Mouse (Mus musculus) forebrain, embryonic 10.5 days (tissue): ENCODE measurements around the gene B3gnt2. TPM values are rescaled to one million over a fixed set of nuclear protein-coding genes. Genes with fewer than 3 reads are reported as not detected.
A peak's percentile ranks its signal among the peaks of the same experiment; 100 is the strongest.

ENCODE experiments used
- DNase-seq: peaks from one replicate; pipeline ENCODE4 v3.0.0-alpha.2; 2017; ENCODE audit warnings: low spot score; ENCODE audit errors: extremely low spot score
- H3K27ac ChIP-seq: fragments of 300-500 bp; sonication (generic); 2 replicates; pipeline ENCODE4 v1.5.1; 2016; ENCODE audit warnings: mild to moderate bottlenecking
- H3K27me3 ChIP-seq: fragments of 300-500 bp; sonication (generic); 2 replicates; pipeline ENCODE4 v1.6.1; 2016; ENCODE audit warnings: mild to moderate bottlenecking; ENCODE audit not compliant: poor library complexity, severe bottlenecking
- H3K36me3 ChIP-seq: fragments of 300-500 bp; sonication (generic); replicated peaks from 2 replicates; pipeline ENCODE4 v1.6.1; 2016; ENCODE audit warnings: mild to moderate bottlenecking, moderate library complexity
- H3K4me1 ChIP-seq: fragments of 300-500 bp; sonication (generic); 2 replicates; pipeline ENCODE4 v1.6.1; 2016
- H3K4me3 ChIP-seq: fragments of 300-500 bp; sonication (generic); 2 replicates; pipeline ENCODE4 v1.5.1; 2016; ENCODE audit warnings: mild to moderate bottlenecking, moderate library complexity
- H3K9me3 ChIP-seq: fragments of 300-500 bp; sonication (generic); 2 replicates; pipeline ENCODE4 v1.6.1; 2016; ENCODE audit warnings: mild to moderate bottlenecking, moderate library complexity
- WGBS: fragments of 180-500 bp; shearing (Covaris S2); methylation state at CpG from one replicate; pipeline ENCODE4 v1.1.7; 2016; 5-methylcytosine and 5-hydroxymethylcytosine counted together
- polyA plus RNA-seq: library from polyadenylated mRNA; unstranded; fragments of >200 nt; fragmentation: Nextera tagmentation; extraction: Ambion mirVana; gene quantifications from 2 replicates; pipeline ENCODE4 v1.2.1, GENCODE M21; 2016

Gene B3gnt2
- polyA plus RNA-seq = 1.6 and 1.7 TPM in 2 replicates

DNA sequence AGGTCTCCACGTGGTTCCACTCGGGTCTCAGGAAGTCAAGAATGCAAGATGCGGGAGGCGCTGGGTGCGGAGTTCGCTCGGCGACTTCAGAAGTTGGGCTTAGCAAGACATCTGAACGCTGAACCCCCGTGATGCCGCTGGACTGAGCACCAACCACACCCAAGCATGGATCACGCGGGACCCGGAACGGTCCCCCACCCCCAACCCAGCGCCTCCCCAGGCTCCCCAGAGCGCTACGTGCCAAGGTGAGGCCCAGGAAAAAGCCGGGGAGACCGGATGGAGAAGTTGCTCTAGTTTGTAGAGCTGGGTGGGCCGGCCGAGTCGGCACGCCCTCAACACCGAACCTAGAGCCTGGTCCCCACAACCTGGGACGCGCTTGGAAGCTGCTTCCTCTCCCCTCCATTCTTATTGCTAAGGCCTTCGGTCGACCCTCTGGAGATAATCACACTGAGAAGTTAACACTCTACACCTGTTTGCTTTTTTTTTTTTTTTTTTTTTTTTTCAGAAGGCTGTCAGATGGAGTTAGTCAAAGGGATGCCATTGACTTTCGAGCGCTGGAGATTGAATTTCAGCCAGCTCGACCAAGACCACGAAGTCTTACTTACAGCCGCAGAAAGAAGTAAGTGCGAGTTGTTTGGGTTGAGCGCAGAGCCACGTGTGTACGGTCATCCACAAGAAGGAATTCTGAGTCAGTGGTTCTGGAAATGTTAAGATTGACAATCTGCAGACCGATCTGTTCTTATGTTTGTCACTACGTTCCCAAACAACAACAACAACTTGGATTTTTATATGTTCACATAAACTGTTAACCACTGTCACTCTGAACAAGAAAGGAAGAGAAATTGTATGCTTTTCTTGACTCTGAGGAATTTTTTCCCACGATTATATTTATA is at the start of gene B3gnt2:
Gene B3gnt2 (minus strand): TSS at position 627 of the 893 bp plus-strand sequence.
- Histone ChIP-seq H3K4me3 (peak within 1 kb of the TSS; percentile 77), H3K4me1 (peaks cover 47% of the 10 kb centered on the region), H3K9me3 (no peaks in the 10 kb centered on the region), H3K27me3 (peaks cover 89% of the 10 kb centered on the region), H3K36me3 (no peaks in the 10 kb centered on the region), H3K27ac (peak within 1 kb of the TSS; percentile 81)
- DNase-seq = peak; percentile 39
- 4% methylated on average over 41 of the region's 41 CpGs for WGBS

DNA sequence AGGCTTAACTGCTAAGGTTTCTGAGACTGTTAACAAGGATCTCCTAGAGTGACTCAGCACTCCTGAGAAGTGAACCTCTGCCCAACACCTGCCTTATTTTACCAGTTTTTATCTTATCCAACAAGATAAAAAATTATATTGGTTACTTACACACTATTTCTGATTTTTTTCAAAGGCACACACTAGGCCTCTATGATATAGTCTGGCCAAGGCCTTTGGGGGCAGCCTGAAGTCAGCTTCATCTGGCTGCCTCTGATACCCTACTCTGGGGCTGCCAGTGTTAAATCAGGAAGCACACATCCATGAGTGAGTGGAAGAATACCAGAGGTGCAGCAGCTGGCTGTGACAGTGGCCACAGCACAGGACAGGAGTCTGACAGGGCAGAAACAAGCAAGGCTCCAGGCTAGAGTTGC is 45.7 kb upstream of the B3gnt2 start:
- no peak overlapping the region for H3K4me3 ChIP-seq
- H3K9me3 ChIP-seq = no peaks in the 10 kb centered on the region
- no peaks in the 10 kb centered on the region for H3K36me3 ChIP-seq
- H3K4me1 ChIP-seq = no peaks in the 10 kb centered on the region
- H3K27me3 ChIP-seq = no peaks in the 10 kb centered on the region
- no peak overlapping the region for H3K27ac ChIP-seq
- DNase-seq = no peak

DNA sequence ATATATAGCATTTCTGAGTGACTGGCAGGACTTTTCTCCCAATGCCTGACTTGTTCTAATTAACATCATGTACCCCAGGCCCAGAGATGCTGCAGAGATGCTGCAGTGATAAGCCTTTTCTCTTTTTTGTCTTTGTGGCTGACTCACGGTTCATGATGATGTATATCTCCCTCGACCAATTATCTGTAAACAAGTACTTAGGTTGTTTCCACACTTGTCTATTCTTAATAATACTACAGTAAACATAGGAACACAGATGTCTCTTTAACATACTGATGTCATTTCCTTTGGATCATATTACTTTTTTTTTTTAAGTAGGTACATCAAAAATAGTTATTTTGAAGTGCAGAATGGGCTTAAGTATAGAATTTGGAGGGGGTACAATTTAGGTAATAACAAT is 42.2 kb upstream of the B3gnt2 start:
- H3K27ac ChIP-seq = no peak overlapping the region
- 95% methylated on average over 2 of the region's 2 CpGs for WGBS
- H3K4me3 ChIP-seq = no peak overlapping the region
- H3K27me3 ChIP-seq = no peaks in the 10 kb centered on the region
- H3K36me3 ChIP-seq = peaks cover 19% of the 10 kb centered on the region
- no peak for DNase-seq
- H3K9me3 ChIP-seq = no peaks in the 10 kb centered on the region
- no peaks in the 10 kb centered on the region for H3K4me1 ChIP-seq

DNA sequence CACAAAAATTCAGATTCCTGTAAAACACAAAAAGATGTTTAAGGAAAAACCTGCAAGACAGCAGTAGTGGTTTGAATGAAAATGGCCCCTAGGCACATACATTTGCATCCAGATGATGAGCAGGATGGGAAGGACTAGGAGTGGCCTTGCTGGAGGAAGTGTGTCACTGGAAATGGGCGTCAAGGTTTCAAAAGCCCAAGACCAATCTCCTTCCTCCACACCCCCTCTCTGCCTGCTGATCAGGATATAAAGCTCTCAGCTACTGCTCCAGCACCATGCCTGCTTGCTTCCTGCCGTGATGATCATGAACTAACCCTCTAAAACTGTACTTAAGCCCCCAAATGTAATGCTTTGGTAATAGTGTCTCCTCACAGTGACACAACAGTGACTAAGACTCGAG is 39.3 kb upstream of the B3gnt2 start:
- no peak overlapping the region for H3K4me3 ChIP-seq
- H3K27me3 ChIP-seq = no peaks in the 10 kb centered on the region
- H3K27ac ChIP-seq = no peak overlapping the region
- WGBS = 89% methylated on average over 3 of the region's 3 CpGs
- H3K36me3 ChIP-seq = peaks cover 19% of the 10 kb centered on the region
- no peak for DNase-seq
- no peaks in the 10 kb centered on the region for H3K9me3 ChIP-seq
- H3K4me1 ChIP-seq = no peaks in the 10 kb centered on the region

DNA sequence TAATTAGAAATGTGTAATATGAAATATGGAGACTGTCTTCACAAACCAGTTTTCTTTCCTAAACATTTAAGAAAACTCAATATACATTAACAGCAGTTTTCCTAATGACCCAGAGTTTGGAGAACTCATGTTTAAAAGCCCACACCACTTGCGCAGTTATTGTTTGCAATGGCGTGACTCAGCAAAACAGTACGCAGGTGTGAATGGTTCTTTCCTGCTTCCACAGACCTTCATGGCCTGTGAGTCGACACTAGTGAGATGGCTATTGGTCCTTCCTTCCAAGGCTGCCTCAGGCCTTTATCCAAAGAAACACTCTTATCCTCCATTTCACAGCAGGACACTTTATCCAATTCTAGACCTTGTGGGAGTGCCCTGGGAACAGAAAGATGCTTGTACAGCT is 36.9 kb upstream of the B3gnt2 start:
- 94% methylated on average over 4 of the region's 4 CpGs for WGBS
- no peak for DNase-seq
- no peaks in the 10 kb centered on the region for H3K27me3 ChIP-seq
- no peaks in the 10 kb centered on the region for H3K9me3 ChIP-seq
- no peak overlapping the region for H3K27ac ChIP-seq
- H3K36me3 ChIP-seq = peaks cover 19% of the 10 kb centered on the region
- H3K4me1 ChIP-seq = no peaks in the 10 kb centered on the region
- H3K4me3 ChIP-seq = no peak overlapping the region

DNA sequence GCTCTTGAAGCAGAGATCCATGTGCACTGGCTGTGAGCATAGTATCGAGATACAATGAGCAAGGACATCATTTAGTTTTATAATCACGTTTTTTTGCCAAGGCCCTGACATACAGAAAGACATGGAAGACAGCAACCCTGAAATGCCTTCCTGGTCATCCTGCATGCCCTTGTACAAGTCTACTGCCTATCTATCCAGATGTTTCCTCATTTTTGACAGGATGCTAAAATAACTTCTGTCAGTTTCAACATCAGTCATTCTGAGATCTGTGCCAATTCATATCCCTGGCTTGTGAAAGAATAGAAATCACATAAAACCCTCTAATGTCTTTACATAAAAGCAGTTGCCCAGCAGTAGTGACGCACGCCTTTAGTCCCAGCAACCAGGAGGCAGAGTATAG is 36.4 kb upstream of the B3gnt2 start:
- no peak for DNase-seq
- no peak overlapping the region for H3K27ac ChIP-seq
- WGBS = 95% methylated on average over 4 of the region's 4 CpGs
- no peaks in the 10 kb centered on the region for H3K9me3 ChIP-seq
- H3K4me3 ChIP-seq = no peak overlapping the region
- no peaks in the 10 kb centered on the region for H3K4me1 ChIP-seq
- H3K36me3 ChIP-seq = peaks cover 19% of the 10 kb centered on the region
- H3K27me3 ChIP-seq = no peaks in the 10 kb centered on the region

DNA sequence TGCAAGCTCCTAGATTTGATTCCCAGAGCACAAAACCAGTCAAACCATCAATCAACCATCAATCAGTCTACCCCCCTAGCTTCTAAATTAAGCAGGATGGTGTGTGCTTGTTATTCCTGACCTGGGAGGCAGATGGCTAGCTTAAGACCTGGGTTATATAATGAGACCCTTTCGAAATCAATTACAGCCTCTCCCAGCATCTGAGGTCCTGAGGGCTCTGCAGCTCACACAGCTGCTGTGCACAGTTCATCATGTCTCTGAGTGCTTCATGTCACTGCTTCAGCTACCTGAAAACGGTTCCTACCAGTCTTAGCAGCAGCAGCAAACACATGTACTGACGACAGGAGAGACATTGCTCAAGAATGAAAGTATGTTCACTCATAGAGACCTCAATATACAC is 32.3 kb upstream of the B3gnt2 start:
- Histone ChIP-seq H3K27me3 (no peaks in the 10 kb centered on the region), H3K9me3 (no peaks in the 10 kb centered on the region), H3K27ac (no peak overlapping the region), H3K4me1 (no peaks in the 10 kb centered on the region), H3K36me3 (peaks cover under 1% of the 10 kb centered on the region; the same call in 1 of the 2 replicates), H3K4me3 (no peak overlapping the region)
- no peak for DNase-seq
- WGBS = 75% methylated on average over 3 of the region's 3 CpGs

DNA sequence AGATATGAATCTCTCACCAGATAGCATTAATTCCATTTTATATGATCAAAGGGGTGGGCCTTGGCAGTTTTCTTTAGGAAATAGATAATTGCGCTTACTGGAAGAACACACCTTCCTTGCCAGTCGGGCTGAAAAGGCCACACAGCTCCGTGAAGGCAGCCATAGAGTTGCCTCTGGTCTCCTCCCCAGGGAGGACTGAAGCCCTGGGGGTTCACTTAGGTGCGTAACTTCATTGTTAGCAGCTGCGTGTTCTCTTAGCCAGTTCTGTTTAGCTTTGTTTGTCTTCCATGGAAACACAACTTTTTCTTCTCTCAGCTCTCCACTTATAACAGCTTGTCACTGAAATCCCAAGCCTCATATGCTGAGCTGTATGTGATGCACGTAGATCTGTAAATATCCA is 31.7 kb upstream of the B3gnt2 start:
- Histone ChIP-seq H3K36me3 (no peaks in the 10 kb centered on the region), H3K4me1 (no peaks in the 10 kb centered on the region), H3K9me3 (no peaks in the 10 kb centered on the region), H3K27me3 (no peaks in the 10 kb centered on the region), H3K27ac (no peak overlapping the region), H3K4me3 (no peak overlapping the region)
- 82% methylated on average over 6 of the region's 6 CpGs for WGBS
- no peak for DNase-seq

DNA sequence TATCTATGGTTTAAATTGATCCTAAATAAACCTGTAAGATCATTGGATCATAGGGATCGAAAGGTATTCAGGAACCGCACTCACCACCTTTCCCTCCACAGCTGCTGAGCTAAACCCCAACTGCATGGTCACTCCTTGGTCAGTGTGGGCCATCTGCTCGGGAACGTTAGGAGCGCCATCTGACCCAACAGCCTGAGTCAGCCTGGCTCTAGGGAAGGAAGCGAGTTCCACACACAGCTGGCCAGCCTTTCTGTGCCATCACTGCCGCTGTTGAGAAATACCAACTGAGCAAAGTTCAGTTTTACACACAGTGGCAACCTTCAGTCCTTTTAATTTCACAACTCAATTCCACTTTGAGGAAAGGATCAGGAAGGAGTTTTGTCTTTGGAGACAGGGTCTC is 31.1 kb upstream of the B3gnt2 start:
- H3K4me3 ChIP-seq = no peak overlapping the region
- no peak overlapping the region for H3K27ac ChIP-seq
- no peak for DNase-seq
- H3K36me3 ChIP-seq = no peaks in the 10 kb centered on the region
- H3K27me3 ChIP-seq = no peaks in the 10 kb centered on the region
- 91% methylated on average over 7 of the region's 7 CpGs for WGBS
- no peaks in the 10 kb centered on the region for H3K4me1 ChIP-seq
- no peaks in the 10 kb centered on the region for H3K9me3 ChIP-seq

DNA sequence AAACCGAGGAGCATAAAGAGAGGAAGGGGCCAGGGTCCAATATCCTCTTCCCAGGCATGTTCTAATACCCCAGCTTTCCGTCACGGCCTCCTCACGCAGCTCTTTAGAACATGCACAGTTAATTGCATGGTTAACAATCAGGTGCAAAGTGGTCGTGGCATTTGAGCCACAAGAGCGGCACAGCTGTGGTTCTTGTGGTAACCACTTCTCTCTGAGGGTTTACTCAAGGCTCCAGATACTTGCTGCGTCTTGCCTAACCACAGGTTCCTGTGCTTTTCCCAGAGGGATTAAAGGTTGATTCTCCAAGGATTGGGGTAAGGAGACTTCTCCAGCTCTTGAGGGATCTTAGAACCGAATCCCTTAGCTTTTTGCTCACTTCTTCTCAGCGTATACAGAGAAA is 30.5 kb upstream of the B3gnt2 start:
- H3K27me3 ChIP-seq = no peaks in the 10 kb centered on the region
- no peaks in the 10 kb centered on the region for H3K9me3 ChIP-seq
- H3K4me3 ChIP-seq = no peak overlapping the region
- H3K4me1 ChIP-seq = no peaks in the 10 kb centered on the region
- WGBS = 82% methylated on average over 9 of the region's 9 CpGs
- no peak for DNase-seq
- H3K36me3 ChIP-seq = no peaks in the 10 kb centered on the region
- H3K27ac ChIP-seq = no peak overlapping the region

DNA sequence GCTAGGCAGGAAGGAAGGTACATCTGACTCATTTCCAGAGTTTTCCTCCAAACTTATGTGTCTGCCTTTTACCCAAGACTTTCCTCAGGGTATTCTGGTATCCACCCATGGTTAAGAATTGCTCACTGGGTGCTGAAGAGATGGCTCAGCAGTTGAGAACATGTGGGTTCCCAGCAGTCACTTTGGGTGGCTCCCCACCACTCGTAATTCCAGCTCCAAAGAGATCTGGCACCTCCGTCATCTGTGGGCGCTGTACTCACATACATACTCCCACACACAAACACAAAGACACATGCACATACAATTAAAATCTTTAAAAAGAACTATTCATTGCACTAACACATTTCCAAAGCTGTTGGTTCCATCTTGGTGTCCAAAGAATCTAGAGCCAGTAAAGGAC is 28.5 kb upstream of the B3gnt2 start:
- 89% methylated on average over 3 of the region's 3 CpGs for WGBS
- DNase-seq = no peak
- Histone ChIP-seq H3K27me3 (no peaks in the 10 kb centered on the region), H3K9me3 (no peaks in the 10 kb centered on the region), H3K36me3 (no peaks in the 10 kb centered on the region), H3K4me3 (no peak overlapping the region), H3K4me1 (no peaks in the 10 kb centered on the region), H3K27ac (no peak overlapping the region)

DNA sequence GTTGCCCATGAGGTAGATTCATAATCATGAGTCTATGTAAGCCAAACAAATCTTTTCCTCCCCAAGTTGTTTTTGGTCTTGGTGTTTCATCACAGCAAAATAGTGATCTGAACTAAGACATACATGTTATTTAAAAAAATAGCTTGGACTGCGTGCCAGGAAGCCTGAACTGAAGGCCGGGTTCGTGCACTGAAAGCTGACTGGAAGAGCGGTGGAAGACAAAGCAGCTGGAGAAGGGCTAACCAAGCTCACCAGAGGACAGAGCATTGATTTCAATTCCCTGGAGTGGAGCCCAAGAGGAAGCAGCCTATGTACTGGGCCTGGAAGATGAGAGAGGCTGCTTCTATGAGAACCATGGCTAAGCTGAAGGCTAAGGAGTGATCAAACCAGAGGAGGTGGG is 26.2 kb upstream of the B3gnt2 start:
- no peaks in the 10 kb centered on the region for H3K4me1 ChIP-seq
- H3K36me3 ChIP-seq = no peaks in the 10 kb centered on the region
- H3K27me3 ChIP-seq = no peaks in the 10 kb centered on the region
- no peak overlapping the region for H3K27ac ChIP-seq
- 94% methylated on average over 4 of the region's 4 CpGs for WGBS
- no peak for DNase-seq
- no peak overlapping the region for H3K4me3 ChIP-seq
- H3K9me3 ChIP-seq = no peaks in the 10 kb centered on the region

DNA sequence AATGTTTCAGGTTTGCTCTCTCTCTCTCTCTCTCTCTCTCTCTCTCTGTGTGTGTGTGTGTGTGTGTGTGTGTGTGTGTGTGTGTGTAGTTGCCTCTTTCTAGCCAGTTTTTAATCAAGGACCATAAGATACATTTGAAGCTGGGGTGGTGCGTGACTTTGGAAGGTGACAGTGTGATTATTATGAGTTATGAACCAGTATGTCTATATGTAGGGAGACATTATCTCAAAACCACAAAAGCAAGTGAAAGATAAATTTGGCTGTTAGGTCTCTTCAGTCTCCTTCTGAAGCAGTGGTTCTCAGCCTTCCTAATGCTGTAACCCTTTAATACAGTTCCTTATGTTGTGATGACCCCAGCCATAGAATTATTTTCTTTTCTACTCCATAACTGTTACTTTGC is 24.6 kb upstream of the B3gnt2 start:
- H3K27me3 ChIP-seq = no peaks in the 10 kb centered on the region
- no peak for DNase-seq
- 92% methylated on average over 1 of the region's 1 CpGs for WGBS

More for the DNA sequence above, 24.6 kb upstream of the B3gnt2 start:
- H3K4me3 ChIP-seq = no peak overlapping the region
- no peaks in the 10 kb centered on the region for H3K4me1 ChIP-seq
- H3K27ac ChIP-seq = no peak overlapping the region
- H3K36me3 ChIP-seq = no peaks in the 10 kb centered on the region
- H3K9me3 ChIP-seq = no peaks in the 10 kb centered on the region
